Mouse (Mus musculus) kidney, postnatal 25 days (tissue): Measurements from ENCODE around the gene Oaf.

Source experiments
- DNase-seq, 2 experiments: peaks; one replicate each; pipeline ENCODE4 v3.0.0; 2021; ENCODE audit warnings: mixed read lengths in 2 of 2

Gene Oaf

GRCm38 (mm10) chr9:43221643-43222428 is 17.9 kb downstream of the Oaf start:
- DNase-seq = peak; percentile 82 to 96

GRCm38 (mm10) chr9:43210771-43211450 is 28.8 kb downstream of the Oaf start:
- peak; percentile 60 to 73 for DNase-seq

DNA sequence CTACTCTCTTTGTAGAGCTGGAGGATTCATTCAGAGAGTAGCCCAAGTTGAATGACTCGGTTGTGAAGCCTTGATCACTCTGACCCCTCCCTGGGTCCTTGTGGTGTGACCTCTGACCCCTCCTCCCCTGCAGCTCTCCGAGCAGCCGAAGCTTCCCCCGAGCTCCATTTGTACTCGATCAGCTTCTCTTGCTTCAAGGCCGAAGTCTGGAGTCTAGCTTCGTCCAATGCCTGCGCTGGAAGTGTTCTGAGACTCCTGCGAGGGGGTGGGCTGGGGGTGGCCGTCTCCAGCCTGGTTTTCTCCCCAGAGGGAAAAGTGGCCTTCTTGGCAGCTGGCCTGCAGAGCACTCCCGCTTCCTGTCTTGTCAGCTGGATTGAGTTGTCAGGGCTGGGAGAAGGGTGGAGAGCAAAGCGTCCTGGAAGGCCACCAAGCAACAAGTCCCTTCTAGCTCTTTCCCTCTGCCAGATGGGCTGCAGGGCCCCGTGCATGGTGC is 29.5 kb downstream of the Oaf start, which contains the start of gene Pou2f3:
TSS of gene Pou2f3 (minus strand) at position 180 of the 493 bp plus-strand sequence.
- DNase-seq = peak; percentile 82 to 91

GRCm38 (mm10) chr9:43206022-43206390 is 33.7 kb downstream of the Oaf start:
- DNase-seq = no peak

DNA sequence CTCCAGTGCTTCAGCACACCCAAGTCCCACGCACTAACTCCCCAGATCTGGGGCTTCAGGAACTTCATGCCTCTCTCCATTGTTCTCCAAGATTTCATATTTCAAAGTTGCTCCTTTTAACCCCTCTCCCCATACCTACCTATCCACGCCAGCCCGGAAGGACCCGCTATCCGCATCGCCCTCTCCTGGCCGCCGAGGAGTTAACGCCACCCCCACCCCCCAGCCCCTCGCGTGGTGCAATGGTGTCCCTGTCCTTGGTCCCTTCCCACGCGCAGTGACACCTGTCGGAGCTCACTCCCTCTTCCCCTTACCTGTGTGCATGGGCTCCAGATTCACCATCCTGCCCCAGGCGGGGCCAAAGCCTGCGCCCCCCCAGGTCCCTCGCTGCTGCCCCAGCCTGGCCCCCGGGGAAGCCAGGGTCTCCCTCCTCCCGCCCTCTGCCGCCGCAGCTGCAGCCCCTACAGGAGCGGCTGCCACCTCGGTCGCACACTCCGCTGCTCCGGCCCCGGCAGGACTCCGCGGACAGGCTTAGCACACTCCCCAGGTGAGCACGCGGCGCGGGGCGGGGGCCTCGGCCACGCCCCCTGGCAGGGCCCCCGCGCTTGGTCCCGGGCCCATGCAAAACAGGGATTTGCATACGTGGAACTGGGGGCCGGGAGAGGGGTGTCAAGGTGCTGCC is 34.2 kb downstream of the Oaf start:
- peak in 1 of 2 experiments; percentile 40 for DNase-seq

GRCm38 (mm10) chr9:43200212-43200611 is 39.5 kb downstream of the Oaf start:
- DNase-seq = no peak

DNA sequence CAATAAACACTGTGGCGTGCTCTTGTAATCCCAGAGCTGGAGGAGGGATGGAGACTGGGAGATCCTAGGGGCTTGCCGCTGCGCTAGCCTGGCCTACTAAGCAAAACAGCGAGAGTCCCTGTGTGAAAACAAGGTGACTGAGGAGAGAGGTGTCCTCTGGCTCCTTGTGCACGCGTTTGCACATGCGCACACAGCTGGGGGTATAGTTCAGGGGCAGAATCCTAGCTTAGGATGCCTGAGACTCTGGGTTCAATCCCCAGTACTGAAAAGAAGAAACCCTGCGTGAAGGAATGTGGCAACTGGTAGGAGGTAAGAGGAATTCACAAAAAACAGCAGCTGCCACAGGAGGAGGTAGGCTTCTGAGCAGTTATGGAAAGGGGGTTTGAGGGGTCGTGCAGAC is 45.7 kb downstream of the Oaf start:
- no peak for DNase-seq

DNA sequence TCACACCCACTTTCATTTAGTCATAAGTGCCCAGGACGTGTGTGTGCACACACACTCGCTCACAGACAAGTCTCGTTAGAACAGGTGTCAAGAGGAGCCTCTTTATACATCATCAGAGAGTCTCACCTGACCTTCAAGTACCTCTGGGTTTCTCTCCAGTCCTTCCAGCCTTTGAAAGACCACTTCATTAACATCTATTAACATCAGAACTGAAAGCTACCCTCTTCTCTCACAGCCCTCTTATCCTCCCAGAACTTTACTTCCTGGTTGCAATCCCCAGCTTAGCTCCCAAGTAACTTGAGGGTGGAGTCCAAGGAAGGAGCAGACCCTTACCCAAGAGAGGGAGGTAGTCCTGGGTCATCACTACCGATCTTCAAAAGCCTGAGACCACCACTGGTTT is 48.1 kb downstream of the Oaf start:
- DNase-seq = no peak

- DNase-seq = no peak
Observed at GRCm38 (mm10) chr9:43189021-43189356, 50.7 kb downstream of the Oaf start.

DNA sequence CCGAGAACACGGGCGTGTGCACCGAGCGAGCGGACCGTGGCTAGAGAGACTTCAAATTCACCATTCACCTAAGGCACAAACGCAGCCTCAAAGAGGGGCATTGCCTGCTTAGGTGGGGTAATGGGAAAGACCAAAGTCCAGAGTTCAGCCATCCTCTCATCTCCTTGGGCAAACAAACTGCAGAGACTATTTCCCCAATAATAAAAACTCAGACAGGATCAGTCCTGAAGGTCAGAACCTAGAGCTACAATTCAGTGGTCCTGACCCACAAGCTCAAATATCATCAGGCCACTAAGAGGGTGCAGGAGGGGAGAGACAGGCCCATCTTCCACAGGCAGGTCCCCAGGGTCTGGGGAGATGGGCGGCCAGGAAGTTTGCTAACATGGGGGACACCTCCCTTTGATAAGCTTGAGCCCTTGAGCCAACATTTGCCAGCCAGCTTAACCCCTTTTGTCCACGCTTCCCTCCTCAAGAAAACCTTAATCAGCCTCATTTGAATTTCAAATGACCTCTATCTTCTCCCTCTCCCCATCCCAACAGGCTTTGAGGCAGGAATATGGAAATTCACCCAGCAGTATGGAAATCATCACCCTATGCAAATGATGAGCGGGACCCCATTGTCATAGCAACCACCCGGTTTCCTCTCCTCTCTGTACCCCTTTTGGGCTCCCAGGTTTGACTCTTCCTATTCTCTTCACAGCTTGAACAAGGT is 51.2 kb downstream of the Oaf start:
- no peak for DNase-seq

- peak; percentile 31 to 46 for DNase-seq
Observed at GRCm38 (mm10) chr9:43179614-43180013, 60.1 kb downstream of the Oaf start.

GRCm38 (mm10) chr9:43178172-43178571 is 61.5 kb downstream of the Oaf start:
- DNase-seq = no peak
